Mouse (Mus musculus): ENCODE results near the gene Ramp1. TPM values are rescaled to one million over a fixed set of nuclear protein-coding genes. Genes with fewer than 3 reads are reported as not detected.
A peak's percentile ranks its signal among the peaks of the same experiment; 100 is the strongest.

The Ramp1 gene
- total and polyA plus RNA-seq, 3 experiments = 4.5 to 20.2 (median 5.8) TPM

DNA sequence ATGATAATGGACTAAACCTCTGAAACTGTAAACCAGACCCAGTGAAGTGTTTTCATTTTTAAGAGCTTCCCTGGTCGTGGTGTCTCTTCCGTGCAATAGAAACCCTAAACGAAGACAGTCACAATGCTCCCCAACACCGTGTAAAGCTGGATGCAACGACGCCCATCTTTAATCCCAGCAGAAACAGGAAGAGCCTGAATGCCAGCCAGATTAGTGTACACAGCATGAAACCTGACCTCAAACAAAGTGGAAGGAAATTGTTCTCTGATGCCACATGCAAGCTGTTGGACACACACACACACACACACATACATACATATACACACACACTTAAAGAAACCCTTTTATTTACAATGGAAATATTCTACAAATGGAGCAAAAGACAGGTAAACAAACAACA is 51.5 kb downstream of the Ramp1 start:
- no peak overlapping the region for H3K4me3 ChIP-seq
- no peaks in the 10 kb centered on the region for H3K27me3 ChIP-seq (ENCODE audit: control insufficient read depth, insufficient read depth, low read length)
- H3K27ac ChIP-seq = no peak overlapping the region
- H3K36me3 ChIP-seq (ENCODE audit: control insufficient read depth, insufficient read depth, low read length) = no peaks in the 10 kb centered on the region
- no peak for DNase-seq
- intact Hi-C loops (cut with DNase I) = no loop called here
- no peak overlapping the region for H3K9ac ChIP-seq (ENCODE audit: low read depth, low read length)
- H3K79me2 ChIP-seq (replicated peaks; ENCODE audit: control insufficient read depth, insufficient read depth, low read length) = no peaks in the 10 kb centered on the region
- no peaks in the 10 kb centered on the region for H3K4me1 ChIP-seq (ENCODE audit: control insufficient read depth, insufficient read depth, low read length)
- TF ChIP-seq EP300 (IDR thresholded peaks at IDR 0.05; ENCODE audit: insufficient read depth, low read depth, low read length) (no peak), POLR2A (IDR thresholded peaks at IDR 0.05; ENCODE audit: insufficient read depth, low read depth, low read length) (no peak), CTCF (IDR thresholded peaks at IDR 0.05) (no peak)
- 67% methylated on average over 6 of the region's 6 CpGs for WGBS

GRCm38 (mm10) chr1:91231896-91232295 is 52.3 kb downstream of the Ramp1 start:
- 56% methylated on average over 5 of the region's 5 CpGs for WGBS

DNA sequence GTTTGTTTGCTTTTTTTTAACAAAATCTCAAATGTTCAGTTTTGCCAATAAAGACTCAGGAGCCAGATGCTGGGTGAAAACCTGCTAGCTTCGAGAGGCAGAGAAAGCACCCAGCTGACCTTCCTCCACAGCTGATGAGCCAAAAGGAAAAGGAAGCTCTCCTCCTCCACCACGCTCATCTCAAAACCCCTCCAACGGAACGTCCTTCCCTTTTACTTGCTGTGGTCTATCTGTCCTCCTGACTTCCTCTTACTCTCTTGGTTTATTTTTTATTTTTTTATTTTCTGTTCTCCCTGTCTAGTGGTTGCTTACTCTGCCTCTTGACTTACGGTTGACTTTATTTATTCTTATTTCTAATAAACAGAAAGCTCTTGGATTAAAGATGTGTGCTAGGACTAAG is 55.8 kb downstream of the Ramp1 start:
- Histone ChIP-seq H3K4me1 (ENCODE audit: control insufficient read depth, insufficient read depth, low read length) (no peaks in the 10 kb centered on the region), H3K27ac (no peak overlapping the region), H3K79me2 (replicated peaks; ENCODE audit: control insufficient read depth, insufficient read depth, low read length) (no peaks in the 10 kb centered on the region), H3K9ac (ENCODE audit: low read depth, low read length) (no peak overlapping the region), H3K27me3 (ENCODE audit: control insufficient read depth, insufficient read depth, low read length) (no peaks in the 10 kb centered on the region), H3K36me3 (ENCODE audit: control insufficient read depth, insufficient read depth, low read length) (no peaks in the 10 kb centered on the region), H3K4me3 (no peak overlapping the region)
- TF ChIP-seq EP300 (IDR thresholded peaks at IDR 0.05; ENCODE audit: insufficient read depth, low read depth, low read length) (no peak), CTCF (IDR thresholded peaks at IDR 0.05) (no peak), POLR2A (IDR thresholded peaks at IDR 0.05; ENCODE audit: insufficient read depth, low read depth, low read length) (no peak)
- intact Hi-C loops (cut with DNase I) = loop anchor here (5.0 kb wide), 2 partner anchors 133 to 263 kb away; no protein-coding TSS in a partner anchor
- no peak for DNase-seq
- 45% methylated on average over 5 of the region's 5 CpGs for WGBS

More at GRCm38 (mm10) chr1:91231896-91232295, 52.3 kb downstream of the Ramp1 start:
- no peaks in the 10 kb centered on the region for H3K27me3 ChIP-seq (ENCODE audit: control insufficient read depth, insufficient read depth, low read length)
- TF ChIP-seq EP300 (IDR thresholded peaks at IDR 0.05; ENCODE audit: insufficient read depth, low read depth, low read length) (no peak), CTCF (IDR thresholded peaks at IDR 0.05) (no peak), POLR2A (IDR thresholded peaks at IDR 0.05; ENCODE audit: insufficient read depth, low read depth, low read length) (no peak)
- H3K9ac ChIP-seq (ENCODE audit: low read depth, low read length) = no peak overlapping the region
- H3K36me3 ChIP-seq (ENCODE audit: control insufficient read depth, insufficient read depth, low read length) = no peaks in the 10 kb centered on the region
- H3K27ac ChIP-seq = no peak overlapping the region
- H3K4me1 ChIP-seq (ENCODE audit: control insufficient read depth, insufficient read depth, low read length) = no peaks in the 10 kb centered on the region
- intact Hi-C loops (cut with DNase I) = no loop called here
- H3K4me3 ChIP-seq = no peak overlapping the region
- DNase-seq = no peak
- no peaks in the 10 kb centered on the region for H3K79me2 ChIP-seq (replicated peaks; ENCODE audit: control insufficient read depth, insufficient read depth, low read length)

- no peak for TF ChIP-seq POLR2A (IDR thresholded peaks at IDR 0.05; ENCODE audit: insufficient read depth, low read depth, low read length)
- no peak for TF ChIP-seq EP300 (IDR thresholded peaks at IDR 0.05; ENCODE audit: insufficient read depth, low read depth, low read length)
- TF ChIP-seq CTCF (IDR thresholded peaks at IDR 0.05) = no peak
- WGBS = 82% methylated on average over 6 of the region's 6 CpGs
- H3K27ac ChIP-seq = no peak overlapping the region
- intact Hi-C loops (cut with DNase I) = loop anchor here (2.0 to 5.0 kb wide), 3 partner anchors 21 to 265 kb away; no protein-coding TSS in a partner anchor
- no peak overlapping the region for H3K9ac ChIP-seq (ENCODE audit: low read depth, low read length)
- no peaks in the 10 kb centered on the region for H3K36me3 ChIP-seq (ENCODE audit: control insufficient read depth, insufficient read depth, low read length)
- no peaks in the 10 kb centered on the region for H3K4me1 ChIP-seq (ENCODE audit: control insufficient read depth, insufficient read depth, low read length)
- no peaks in the 10 kb centered on the region for H3K27me3 ChIP-seq (ENCODE audit: control insufficient read depth, insufficient read depth, low read length)
- H3K4me3 ChIP-seq = no peak overlapping the region
- no peak for DNase-seq
- H3K79me2 ChIP-seq (replicated peaks; ENCODE audit: control insufficient read depth, insufficient read depth, low read length) = no peaks in the 10 kb centered on the region
Observed at GRCm38 (mm10) chr1:91237676-91238075, 58.1 kb downstream of the Ramp1 start.

- Histone ChIP-seq H3K36me3 (ENCODE audit: control insufficient read depth, insufficient read depth, low read length) (no peaks in the 10 kb centered on the region), H3K4me1 (ENCODE audit: control insufficient read depth, insufficient read depth, low read length) (no peaks in the 10 kb centered on the region), H3K27ac (no peak overlapping the region), H3K4me3 (no peak overlapping the region), H3K27me3 (ENCODE audit: control insufficient read depth, insufficient read depth, low read length) (no peaks in the 10 kb centered on the region), H3K79me2 (replicated peaks; ENCODE audit: control insufficient read depth, insufficient read depth, low read length) (no peaks in the 10 kb centered on the region), H3K9ac (ENCODE audit: low read depth, low read length) (no peak overlapping the region)
- 12% methylated on average over 5 of the region's 5 CpGs for whole genome bisulfite sequencing
- intact Hi-C loops (cut with DNase I) = loop anchor here (1.0 to 5.0 kb wide), 4 partner anchors 22 to 267 kb away; partner anchors contain the start of gene Ramp1
- peak; percentile 66 to 73 for DNase-seq
- TF ChIP-seq POLR2A (IDR thresholded peaks at IDR 0.05; ENCODE audit: insufficient read depth, low read depth, low read length) = no peak
- peak; percentile 82 for TF ChIP-seq CTCF (IDR thresholded peaks at IDR 0.05)
- TF ChIP-seq EP300 (IDR thresholded peaks at IDR 0.05; ENCODE audit: insufficient read depth, low read depth, low read length) = 0 out of 2 replicates have a peak, but pooled peaks have one; percentile 46
Observed at GRCm38 (mm10) chr1:91239112-91239511, 59.5 kb downstream of the Ramp1 start.

DNA sequence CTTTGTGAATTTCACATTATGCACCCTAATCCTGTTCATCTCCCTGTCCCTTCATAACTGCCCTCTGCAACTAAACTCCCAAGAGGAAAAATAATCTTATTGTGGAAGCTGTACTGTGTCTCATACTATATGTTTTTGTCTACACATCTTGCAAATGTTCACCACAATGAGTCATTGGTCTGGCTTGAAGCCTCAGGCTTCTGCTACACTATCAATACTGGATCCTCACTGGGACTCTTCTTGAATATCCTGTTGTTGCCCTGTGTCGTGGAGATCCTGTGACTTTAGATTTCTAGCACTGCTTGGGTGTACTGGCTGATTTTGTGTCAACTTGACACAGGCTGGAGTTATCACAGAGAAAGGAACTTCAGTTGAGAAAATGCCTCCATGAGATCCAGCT is 60.2 kb downstream of the Ramp1 start:
- no peak overlapping the region for H3K4me3 ChIP-seq
- no peaks in the 10 kb centered on the region for H3K79me2 ChIP-seq (replicated peaks; ENCODE audit: control insufficient read depth, insufficient read depth, low read length)
- intact Hi-C loops (cut with DNase I) = loop anchor here (1.0 to 5.0 kb wide), 4 partner anchors 23 to 267 kb away; partner anchors contain the start of gene Ramp1
- H3K27ac ChIP-seq = no peak overlapping the region
- 53% methylated on average over 1 of the region's 1 CpGs for WGBS
- H3K36me3 ChIP-seq (ENCODE audit: control insufficient read depth, insufficient read depth, low read length) = no peaks in the 10 kb centered on the region
- H3K4me1 ChIP-seq (ENCODE audit: control insufficient read depth, insufficient read depth, low read length) = no peaks in the 10 kb centered on the region
- no peak overlapping the region for H3K9ac ChIP-seq (ENCODE audit: low read depth, low read length)
- TF ChIP-seq POLR2A (IDR thresholded peaks at IDR 0.05; ENCODE audit: insufficient read depth, low read depth, low read length) = no peak
- TF ChIP-seq CTCF (IDR thresholded peaks at IDR 0.05) = no peak
- no peak for TF ChIP-seq EP300 (IDR thresholded peaks at IDR 0.05; ENCODE audit: insufficient read depth, low read depth, low read length)
- no peaks in the 10 kb centered on the region for H3K27me3 ChIP-seq (ENCODE audit: control insufficient read depth, insufficient read depth, low read length)
- no peak for DNase-seq

All from heart, adult 2 months (tissue).